Mouse (Mus musculus) liver, postnatal 0 days (tissue): ENCODE measurements at regions not wholly inside any gene's neighbourhood (a gene's known extent, or its start where the extent isn't known, plus 50 kb on each side); places are given as distances from the start of the nearest gene placed in this dataset.

Experiments used
- ATAC-seq: fragments of 200-750 bp; cut with Nextera tagmentation; 2 replicates; pipeline ENCODE4 v1.8.0; 2017; ENCODE audit warnings: mild to moderate bottlenecking, moderate library complexity
- DNase-seq: peaks from one replicate; pipeline ENCODE4 v3.0.0-alpha.2; 2016
- H3K27ac ChIP-seq: fragments of 300-500 bp; sonication (generic); 2 replicates; pipeline ENCODE4 v1.5.1; 2014; ENCODE audit warnings: antibody characterized with exemption, moderate library complexity, mild to moderate bottlenecking, low read depth
- H3K27me3 ChIP-seq: fragments of 300-500 bp; sonication (generic); 2 replicates; pipeline ENCODE4 v1.6.1; 2014; ENCODE audit warnings: low read length, control low read depth, mixed read lengths; ENCODE audit not compliant: insufficient read depth
- H3K36me3 ChIP-seq: fragments of 300-500 bp; sonication (generic); replicated peaks from 2 replicates; pipeline ENCODE4 v1.6.1; 2014; ENCODE audit warnings: mild to moderate bottlenecking, control low read depth, low read length, moderate library complexity, mixed read lengths; ENCODE audit not compliant: insufficient read depth
- H3K4me1 ChIP-seq: fragments of 300-500 bp; sonication (generic); 2 replicates; pipeline ENCODE4 v1.6.1; 2014; ENCODE audit warnings: antibody characterized with exemption, mild to moderate bottlenecking, control low read depth; ENCODE audit not compliant: insufficient read depth
- H3K4me2 ChIP-seq: fragments of 300-500 bp; sonication (generic); 2 replicates; pipeline ENCODE4 v1.6.1; 2014; ENCODE audit warnings: low read depth, mild to moderate bottlenecking, low read length, moderate library complexity, mixed read lengths
- H3K4me3 ChIP-seq: fragments of 300-500 bp; sonication (generic); 2 replicates; pipeline ENCODE4 v1.5.1; 2014; ENCODE audit warnings: low read depth, low read length
- H3K9ac ChIP-seq: fragments of 300-500 bp; sonication (generic); replicated peaks from 2 replicates; pipeline ENCODE4 v1.6.1; 2014; ENCODE audit warnings: mild to moderate bottlenecking, moderate library complexity
- H3K9me3 ChIP-seq: fragments of 300-500 bp; sonication (generic); 2 replicates; pipeline ENCODE4 v1.6.1; 2016; ENCODE audit warnings: mild to moderate bottlenecking, control low read depth, low read length, mixed read lengths
- CTCF ChIP-seq: sonication (generic); IDR thresholded peaks from 2 replicates; pipeline ENCODE4 v1.5.1; 2016; ENCODE audit warnings: antibody characterized with exemption, low read depth
- EP300 ChIP-seq: IDR thresholded peaks from 2 replicates; pipeline ENCODE4 v1.6.1; 2016; ENCODE audit warnings: antibody characterized with exemption, low read depth, mild to moderate bottlenecking
- WGBS: fragments of 180-500 bp; shearing (Covaris S2); extraction: QIAGEN DNeasy Blood & Tissue Kit; methylation state at CpG from one replicate; pipeline ENCODE4 v1.1.7; 2014; ENCODE audit not compliant: insufficient replicate concordance; 5-methylcytosine and 5-hydroxymethylcytosine counted together

DNA sequence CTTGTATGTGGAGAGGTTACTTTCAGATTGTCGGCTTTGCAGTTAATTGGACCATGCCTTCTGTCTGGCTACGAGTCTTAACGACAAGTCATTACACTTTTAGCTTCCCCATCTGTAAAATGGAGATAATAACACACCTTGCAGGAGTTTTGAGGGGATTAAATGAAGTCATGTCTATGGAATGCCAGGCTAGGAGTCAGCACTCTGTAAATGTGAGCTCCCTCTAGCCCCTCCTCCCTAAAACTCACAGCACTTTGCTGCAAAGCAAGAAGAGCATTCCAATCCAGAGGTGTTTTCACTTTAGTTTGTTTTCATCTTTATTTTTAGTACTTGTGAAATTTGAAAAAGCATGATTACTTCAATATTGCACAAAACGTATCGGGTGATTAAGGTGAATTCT, 287.7 kb upstream of the Maf start:
- Histone ChIP-seq H3K27me3 (no peaks in the 10 kb centered on the region), H3K36me3 (no peaks in the 10 kb centered on the region), H3K9ac (no peak overlapping the region), H3K27ac (no peak overlapping the region), H3K4me3 (no peak overlapping the region), H3K4me1 (no peaks in the 10 kb centered on the region), H3K4me2 (no peak overlapping the region), H3K9me3 (no peaks in the 10 kb centered on the region)
- no peak for DNase-seq
- WGBS, result 75% methylated on average over 5 of the region's 5 CpGs
- TF ChIP-seq CTCF (no peak), EP300 (no peak)
- no peak for ATAC-seq

DNA sequence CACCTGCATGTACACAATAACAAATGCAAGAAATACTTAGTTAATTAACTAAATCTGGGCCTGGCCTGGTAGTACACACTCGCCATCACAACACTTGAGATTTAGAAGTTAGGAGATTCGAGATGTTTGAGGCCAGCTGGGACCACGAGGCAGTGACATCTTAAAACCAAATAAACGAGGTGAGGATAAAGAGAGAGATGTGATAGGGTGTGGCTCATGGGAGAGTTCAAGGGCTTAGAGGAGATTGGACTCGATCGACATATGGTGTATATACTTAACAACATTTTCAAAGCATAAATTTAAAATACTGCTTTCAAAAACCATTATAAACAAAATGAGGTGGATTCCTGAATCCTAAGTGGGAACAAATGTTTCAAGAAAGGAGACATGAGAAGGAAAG, 284.4 kb upstream of the Maf start:
- Histone ChIP-seq H3K9ac (no peak overlapping the region), H3K27ac (no peak overlapping the region), H3K9me3 (no peaks in the 10 kb centered on the region), H3K4me2 (no peak overlapping the region), H3K36me3 (no peaks in the 10 kb centered on the region), H3K4me3 (no peak overlapping the region), H3K27me3 (no peaks in the 10 kb centered on the region), H3K4me1 (no peaks in the 10 kb centered on the region)
- DNase-seq (no peak), ATAC-seq (no peak)
- WGBS, result 71% methylated on average over 6 of the region's 6 CpGs
- no peak for TF ChIP-seq EP300
- no peak for TF ChIP-seq CTCF

- H3K36me3 ChIP-seq, result no peaks in the 10 kb centered on the region
- DNase-seq (peak; percentile 79), ATAC-seq (peak; percentile 93)
- WGBS, result 60% methylated on average over 6 of the region's 6 CpGs
- H3K4me1 ChIP-seq, result no peaks in the 10 kb centered on the region
- H3K4me2 ChIP-seq, result no peak overlapping the region
- TF ChIP-seq CTCF (no peak), EP300 (peak; percentile 65)
- no peaks in the 10 kb centered on the region for H3K27me3 ChIP-seq
- peak overlapping the region; percentile 48; the same call in 1 of the 2 replicates for H3K27ac ChIP-seq
- no peak overlapping the region for H3K4me3 ChIP-seq
- H3K9ac ChIP-seq, result no peak overlapping the region
- no peaks in the 10 kb centered on the region for H3K9me3 ChIP-seq
These were observed 275.8 kb upstream of the Maf start for GRCm38 (mm10) chr8:115983397-115983796.

- Histone ChIP-seq H3K4me2 (no peak overlapping the region), H3K9me3 (no peaks in the 10 kb centered on the region), H3K9ac (no peak overlapping the region), H3K4me3 (no peak overlapping the region), H3K27ac (no peak overlapping the region), H3K36me3 (no peaks in the 10 kb centered on the region), H3K4me1 (no peaks in the 10 kb centered on the region), H3K27me3 (no peaks in the 10 kb centered on the region)
- ATAC-seq, result no peak
- WGBS, result 70% methylated on average over 3 of the region's 3 CpGs
- DNase-seq, result no peak
- TF ChIP-seq EP300 (no peak), CTCF (no peak)
These were observed 274.7 kb upstream of the Maf start for GRCm38 (mm10) chr8:115982326-115982725.

DNA sequence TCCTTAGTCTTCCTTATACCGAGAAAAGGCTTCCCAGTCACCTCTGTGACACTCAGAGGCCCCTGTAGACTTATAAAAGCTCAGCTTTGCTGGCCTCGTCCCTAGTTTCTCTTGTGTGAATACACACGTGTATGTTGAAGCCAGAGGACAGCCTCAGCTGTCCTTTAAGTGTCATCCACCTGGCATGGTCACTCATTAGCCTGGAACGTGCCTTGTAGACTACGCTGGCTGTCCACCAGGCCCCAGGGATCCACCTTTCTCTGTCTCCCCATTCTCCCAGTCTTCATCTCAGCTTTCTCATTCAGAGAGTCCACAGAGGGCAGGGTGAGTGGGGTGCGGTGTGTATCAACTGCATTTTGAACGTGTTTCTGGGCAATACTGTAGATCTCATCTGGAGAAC, 273.8 kb upstream of the Maf start:
- Histone ChIP-seq H3K27ac (no peak overlapping the region), H3K9me3 (no peaks in the 10 kb centered on the region), H3K4me2 (no peak overlapping the region), H3K9ac (no peak overlapping the region), H3K27me3 (no peaks in the 10 kb centered on the region), H3K36me3 (no peaks in the 10 kb centered on the region), H3K4me1 (no peaks in the 10 kb centered on the region), H3K4me3 (no peak overlapping the region)
- DNase-seq (no peak), ATAC-seq (no peak)
- 75% methylated on average over 7 of the region's 7 CpGs for WGBS
- TF ChIP-seq CTCF (no peak), EP300 (no peak)

DNA sequence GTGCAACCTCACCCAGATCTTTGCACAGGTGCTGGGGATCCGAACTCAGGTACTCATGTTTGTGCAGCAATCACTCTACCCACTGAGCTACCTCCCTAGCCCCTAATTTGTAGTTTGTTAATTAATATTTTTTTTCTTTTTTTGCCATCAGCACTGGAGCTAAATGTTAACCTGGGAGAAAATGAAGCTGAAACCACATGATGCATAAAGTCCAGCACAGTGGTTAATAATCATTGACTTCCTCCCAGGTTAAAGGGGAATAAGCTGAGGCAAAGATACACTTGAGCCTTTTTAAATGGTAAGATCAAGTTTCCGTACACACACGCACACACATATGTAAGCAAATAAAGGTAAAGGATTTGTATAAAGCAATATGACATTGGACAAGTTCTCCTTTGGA, 273.0 kb upstream of the Maf start:
- Histone ChIP-seq H3K27me3 (no peaks in the 10 kb centered on the region), H3K4me1 (no peaks in the 10 kb centered on the region), H3K9ac (no peak overlapping the region), H3K27ac (no peak overlapping the region), H3K36me3 (no peaks in the 10 kb centered on the region), H3K4me3 (no peak overlapping the region), H3K4me2 (no peak overlapping the region), H3K9me3 (no peaks in the 10 kb centered on the region)
- TF ChIP-seq CTCF, result no peak
- TF ChIP-seq EP300, result no peak
- WGBS, result 76% methylated on average over 3 of the region's 3 CpGs
- ATAC-seq (no peak), DNase-seq (no peak)

GRCm38 (mm10) chr8:115977152-115977551, 269.6 kb upstream of the Maf start:
- TF ChIP-seq CTCF (no peak), EP300 (no peak)
- Histone ChIP-seq H3K9ac (no peak overlapping the region), H3K27me3 (no peaks in the 10 kb centered on the region), H3K27ac (no peak overlapping the region), H3K9me3 (no peaks in the 10 kb centered on the region), H3K4me2 (no peak overlapping the region), H3K4me1 (no peaks in the 10 kb centered on the region), H3K4me3 (no peak overlapping the region), H3K36me3 (no peaks in the 10 kb centered on the region)
- DNase-seq (no peak), ATAC-seq (no peak)
- WGBS, result 79% methylated on average over 4 of the region's 4 CpGs
